30 mouse cellular contexts compared by ENCODE assay signal in genomic region chr11:82019389-82019788, GRCm38 (mm10). TPM values are rescaled to one million over a fixed set of nuclear protein-coding genes. Genes with fewer than 3 reads are reported as not detected.
DNase-seq lines count a peak whose midpoint lies in the region; ATAC-seq and TF ChIP-seq lines count a peak whose summit lies in the region.
"Had no signal": no experiment of that assay in that cellular context is flagged by ENCODE, and none has a peak within 500 bp of the region (broad histone marks: within the 10 kb centered on the region; RNA-seq: fewer than 3 reads in every experiment).

No protein-coding gene starts in this region.

- no peak overlapping the region for H3K4me2 ChIP-seq in midbrain, embryonic 13.5 days (replicated peaks)
- no peak overlapping the region for H3K4me2 ChIP-seq in midbrain, embryonic 11.5 days
- H3K4me2 ChIP-seq: embryonic facial prominence, embryonic 12.5 days; forebrain, embryonic 12.5 days had no signal

- H3K27ac ChIP-seq in midbrain, embryonic 13.5 days, result no peak overlapping the region
- no peak overlapping the region for H3K27ac ChIP-seq in midbrain, embryonic 11.5 days (ENCODE audit: low read depth, low read length)
- H3K27ac ChIP-seq in embryonic fibroblast, embryonic 13.5 days (ENCODE audit: insufficient read depth, low read length), result peak overlapping the region; percentile 30
- H3K27ac ChIP-seq: embryonic facial prominence, embryonic 10.5 days; embryonic facial prominence, embryonic 12.5 days; forebrain, embryonic 10.5 days; forebrain, embryonic 12.5 days had no signal

- TF ChIP-seq CTCF in embryonic fibroblast, embryonic 13.5 days (IDR thresholded peaks at IDR 0.05; ENCODE audit: borderline replicate concordance, insufficient read depth, low read length), result no peak

- no peaks in the 10 kb centered on the region for H3K9me3 ChIP-seq in midbrain, embryonic 13.5 days
- no peaks in the 10 kb centered on the region for H3K9me3 ChIP-seq in midbrain, embryonic 11.5 days (ENCODE audit: control insufficient read depth, low read length)
- H3K9me3 ChIP-seq: embryonic facial prominence, embryonic 10.5 days; embryonic facial prominence, embryonic 12.5 days; forebrain, embryonic 10.5 days; forebrain, embryonic 12.5 days had no signal

- H3K4me1 ChIP-seq in midbrain, embryonic 13.5 days (replicated peaks), result no peaks in the 10 kb centered on the region
- no peaks in the 10 kb centered on the region for H3K4me1 ChIP-seq in midbrain, embryonic 11.5 days (ENCODE audit: control insufficient read depth, insufficient read depth, low read length)
- H3K4me1 ChIP-seq in embryonic fibroblast, embryonic 13.5 days (ENCODE audit: control insufficient read depth, insufficient read depth, low read length), result peaks cover 15% of the 10 kb centered on the region
- H3K4me1 ChIP-seq: embryonic facial prominence, embryonic 10.5 days; embryonic facial prominence, embryonic 12.5 days; forebrain, embryonic 10.5 days; forebrain, embryonic 12.5 days had no signal

- no peak for DNase-seq in midbrain, embryonic 11.5 days (ENCODE audit: low spot score, missing footprints)
- DNase-seq in 3T3-L1 (ENCODE audit: low read depth, low spot score) (peak; percentile 80), NIH3T3 (ENCODE audit: low read depth) (peak; percentile 76)
- no peak for DNase-seq in spleen, postnatal 10 days (ENCODE audit: low spot score in 2 of 2)
- no peak for DNase-seq in urinary bladder, adult 18-20 months (ENCODE audit: low spot score in 2 of 2)
- no peak for DNase-seq in kidney, postnatal 36 days
- DNase-seq: adrenal gland, adult 8-10 months; adrenal gland, postnatal 14 days; adrenal gland, postnatal 36 days; cerebellum, adult 11-12 months; cerebellum, adult 2 months; cerebellum, adult 9-10 months; cerebellum, postnatal 10 days; cerebellum, postnatal 25 days had no signal

- WGBS in midbrain, embryonic 13.5 days, result 59% methylated on average over 2 of the region's 2 CpGs
- WGBS in midbrain, embryonic 11.5 days, result 68% methylated on average over 2 of the region's 2 CpGs

- ATAC-seq in midbrain, embryonic 13.5 days, result no peak
- no peak for ATAC-seq in midbrain, embryonic 11.5 days (ENCODE audit: low FRiP score)
- ATAC-seq: activated CD4-positive, CD25-positive, alpha-beta regulatory T cell, adult 4 months; CD4-positive, CD25-positive, alpha-beta regulatory T cell, adult 4 months; forebrain, embryonic 14.5 days; forebrain, embryonic 16.5 days had no signal

- no peak overlapping the region for H3K4me3 ChIP-seq in midbrain, embryonic 13.5 days (replicated peaks)
- no peak overlapping the region for H3K4me3 ChIP-seq in midbrain, embryonic 11.5 days (ENCODE audit: low read depth, low read length)
- no peak overlapping the region for H3K4me3 ChIP-seq in embryonic fibroblast, embryonic 13.5 days (ENCODE audit: insufficient read depth, low read length)
- H3K4me3 ChIP-seq: embryonic facial prominence, embryonic 10.5 days; embryonic facial prominence, embryonic 12.5 days; erythroblast, embryonic 14.5 days; forebrain, embryonic 10.5 days; forebrain, embryonic 12.5 days had no signal

- H3K9ac ChIP-seq in midbrain, embryonic 13.5 days (replicated peaks), result 0 out of 2 replicates have a peak overlapping the region, but pooled peaks have one; percentile 1
- H3K9ac ChIP-seq in midbrain, embryonic 11.5 days (ENCODE audit: low read length), result no peak overlapping the region
- H3K9ac ChIP-seq: embryonic facial prominence, embryonic 12.5 days; forebrain, embryonic 12.5 days had no signal

- H3K27me3 ChIP-seq in midbrain, embryonic 13.5 days, result no peaks in the 10 kb centered on the region
- no peaks in the 10 kb centered on the region for H3K27me3 ChIP-seq in midbrain, embryonic 11.5 days (ENCODE audit: control insufficient read depth, insufficient read depth, low read length)
- H3K27me3 ChIP-seq: CH12.LX; embryonic facial prominence, embryonic 12.5 days; forebrain, embryonic 12.5 days had no signal

- TF ChIP-seq POLR2A in embryonic fibroblast, embryonic 13.5 days (IDR thresholded peaks at IDR 0.05; ENCODE audit: low read depth, low read length), result no peak

- no peaks in the 10 kb centered on the region for H3K36me3 ChIP-seq in midbrain, embryonic 13.5 days
- H3K36me3 ChIP-seq in midbrain, embryonic 11.5 days (ENCODE audit: control insufficient read depth, insufficient read depth, low read length), result no peaks in the 10 kb centered on the region
- H3K36me3 ChIP-seq: embryonic facial prominence, embryonic 10.5 days; embryonic facial prominence, embryonic 12.5 days; forebrain, embryonic 10.5 days; forebrain, embryonic 12.5 days; G1E had no signal

RNA-seq across cellular contexts. Expression of gene Ccl2, which starts 16.0 kb away (rescaled TPM):
- 1.1 and 2.4 TPM in 2 replicates for polyA plus RNA-seq in midbrain, embryonic 13.5 days (2015; fragmentation: Nextera tagmentation; extraction: Ambion mirVana)
- polyA plus RNA-seq in midbrain, embryonic 11.5 days (2014; fragmentation: Nextera tagmentation; extraction: Ambion mirVana), result 0.96 and 1.1 TPM in 2 replicates
- polyA plus RNA-seq in embryonic fibroblast, embryonic 13.5 days (2011; ENCODE audit: insufficient read length, low read depth, missing spikeins), result 110 and 116 TPM in 2 replicates
- polyA plus RNA-seq: activated CD4-positive, CD25-positive, alpha-beta regulatory T cell, adult 4 months; CD4-positive, CD25-positive, alpha-beta regulatory T cell, adult 4 months; cerebellum, adult 2 months; erythroblast, embryonic 14.5 days; G1E had no signal

RNA-seq across cellular contexts. Expression of gene Gm17268, which starts 19.0 kb away (rescaled TPM):
- polyA plus RNA-seq in midbrain, embryonic 13.5 days (2015; fragmentation: Nextera tagmentation; extraction: Ambion mirVana), result not detected in 2 replicates
- polyA plus RNA-seq in midbrain, embryonic 11.5 days (2014; fragmentation: Nextera tagmentation; extraction: Ambion mirVana), result not detected in 2 replicates
- polyA plus RNA-seq in embryonic fibroblast, embryonic 13.5 days (2011; ENCODE audit: insufficient read length, low read depth, missing spikeins), result not detected in 2 replicates
- polyA plus RNA-seq: activated CD4-positive, CD25-positive, alpha-beta regulatory T cell, adult 4 months; CD4-positive, CD25-positive, alpha-beta regulatory T cell, adult 4 months; cerebellum, adult 2 months; cortical plate, adult 2 months; embryonic facial prominence, embryonic 10.5 days; embryonic facial prominence, embryonic 12.5 days; embryonic facial prominence, embryonic 14.5 days; erythroblast, embryonic 14.5 days; forebrain, embryonic 10.5 days; forebrain, embryonic 12.5 days; forebrain, embryonic 14.5 days; forebrain, embryonic 16.5 days; frontal cortex, adult 2 months; G1E had no signal

RNA-seq across cellular contexts. Expression of gene Ccl7, which starts 26.1 kb away (rescaled TPM):
- 0.44 and 1.6 TPM in 2 replicates for polyA plus RNA-seq in midbrain, embryonic 13.5 days (2015; fragmentation: Nextera tagmentation; extraction: Ambion mirVana)
- polyA plus RNA-seq in midbrain, embryonic 11.5 days (2014; fragmentation: Nextera tagmentation; extraction: Ambion mirVana), result 0.18 and 0.55 TPM in 2 replicates
- polyA plus RNA-seq in embryonic fibroblast, embryonic 13.5 days (2011; ENCODE audit: insufficient read length, low read depth, missing spikeins), result 189 and 195 TPM in 2 replicates
- polyA plus RNA-seq: activated CD4-positive, CD25-positive, alpha-beta regulatory T cell, adult 4 months; CD4-positive, CD25-positive, alpha-beta regulatory T cell, adult 4 months; cerebellum, adult 2 months; embryonic facial prominence, embryonic 10.5 days; erythroblast, embryonic 14.5 days; G1E had no signal

RNA-seq across cellular contexts. Expression of gene Ccl11, which starts 38.2 kb away (rescaled TPM):
- polyA plus RNA-seq in midbrain, embryonic 13.5 days (2015; fragmentation: Nextera tagmentation; extraction: Ambion mirVana), result not detected in 2 replicates
- not detected in 2 replicates for polyA plus RNA-seq in midbrain, embryonic 11.5 days (2014; fragmentation: Nextera tagmentation; extraction: Ambion mirVana)
- polyA plus RNA-seq in embryonic fibroblast, embryonic 13.5 days (2011; ENCODE audit: insufficient read length, low read depth, missing spikeins), result 2.6 and 2.9 TPM in 2 replicates
- polyA plus RNA-seq: activated CD4-positive, CD25-positive, alpha-beta regulatory T cell, adult 4 months; CD4-positive, CD25-positive, alpha-beta regulatory T cell, adult 4 months; cortical plate, adult 2 months; embryonic facial prominence, embryonic 10.5 days; erythroblast, embryonic 14.5 days; forebrain, embryonic 10.5 days; forebrain, embryonic 12.5 days; forebrain, embryonic 14.5 days; forebrain, embryonic 16.5 days; G1E had no signal

RNA-seq across cellular contexts. Expression of gene Asic2, which starts 51.1 kb away (rescaled TPM):
- 5.0 and 5.2 TPM in 2 replicates for polyA plus RNA-seq in midbrain, embryonic 13.5 days (2015; fragmentation: Nextera tagmentation; extraction: Ambion mirVana)
- 1.6 TPM in 2 replicates for polyA plus RNA-seq in midbrain, embryonic 11.5 days (2014; fragmentation: Nextera tagmentation; extraction: Ambion mirVana)
- not detected in 2 replicates for polyA plus RNA-seq in embryonic fibroblast, embryonic 13.5 days (2011; ENCODE audit: insufficient read length, low read depth, missing spikeins)
- polyA plus RNA-seq: activated CD4-positive, CD25-positive, alpha-beta regulatory T cell, adult 4 months; CD4-positive, CD25-positive, alpha-beta regulatory T cell, adult 4 months; erythroblast, embryonic 14.5 days; G1E had no signal

Comparison
In these comparisons a context has a peak if more than half of its experiments do, and no peak if none do; other contexts are left out.
1. DNase-seq: peak in 3T3-L1 (single experiment) and NIH3T3 (single experiment); none in midbrain, embryonic 11.5 days (single experiment), spleen, postnatal 10 days (0 of 2), urinary bladder, adult 18-20 months (0 of 2) and kidney, postnatal 36 days (0 of 2).
2. RNA of gene Ccl2, which starts 16.0 kb away (polyA plus RNA-seq): 110 to 116 TPM in embryonic fibroblast, embryonic 13.5 days; 1.1 to 2.4 TPM in midbrain, embryonic 13.5 days and 0.96 to 1.1 TPM in midbrain, embryonic 11.5 days; every median in the first group is over 10 times any median in the second.
3. RNA of gene Ccl7, which starts 26.1 kb away (polyA plus RNA-seq): 189 to 195 TPM in embryonic fibroblast, embryonic 13.5 days; 0.44 to 1.6 TPM in midbrain, embryonic 13.5 days and 0.18 to 0.55 TPM in midbrain, embryonic 11.5 days; every median in the first group is over 10 times any median in the second.